Mouse (Mus musculus) gastrocnemius, adult 2 months (tissue): Measurements from ENCODE around the gene Ccl24. TPM values are rescaled to one million over a fixed set of nuclear protein-coding genes. Genes with fewer than 3 reads are reported as not detected.

Experiments
- DNase-seq: peaks from one replicate; pipeline ENCODE4 v3.0.0; 2022
- H3K27ac ChIP-seq: fragments of 200-600 bp; 2 replicates; pipeline ENCODE4 v1.8.1; 2022; ENCODE audit warnings: mild to moderate bottlenecking
- H3K4me3 ChIP-seq: fragments of 200-600 bp; 2 replicates; pipeline ENCODE4 v1.8.1; 2022; ENCODE audit warnings: mild to moderate bottlenecking, moderate library complexity
- CTCF ChIP-seq: fragments of 200-600 bp; IDR thresholded peaks from 2 replicates; pipeline ENCODE4 v1.8.1; 2022; ENCODE audit warnings: antibody characterized with exemption, mild to moderate bottlenecking, moderate library complexity
- intact Hi-C: fragments of 180-260 bp; cut with DNase I; formaldehyde crosslinking; loops from one replicate; pipeline ENCODE4 v1.15.1; 2025
- total RNA-seq, 2 experiments: library from RNA; stranded (reverse); gene quantifications; 2 replicates each; pipeline ENCODE4 v1.2.3; 2021

Gene Ccl24
- total RNA-seq, 2 experiments from 2014 or later: 0.66 to 1.3 TPM

GRCm38 (mm10) chr5:135568698-135569097 is 4.2 kb downstream of the Ccl24 start:
- no peak for DNase-seq
- no peak for TF ChIP-seq CTCF
- intact Hi-C loops: no loop called here
- Histone ChIP-seq H3K27ac (no peak overlapping the region), H3K4me3 (no peak overlapping the region)

- H3K27ac ChIP-seq: no peak overlapping the region
- no peak for TF ChIP-seq CTCF
- intact Hi-C loops: no loop called here
- H3K4me3 ChIP-seq: no peak overlapping the region
- DNase-seq: no peak
These were observed 5.1 kb downstream of the Ccl24 start for GRCm38 (mm10) chr5:135567556-135568265.

- DNase-seq: no peak
- TF ChIP-seq CTCF: no peak
- no peak within 1 kb of the TSS for H3K4me3 ChIP-seq
- H3K27ac ChIP-seq: no peak within 1 kb of the TSS
- intact Hi-C loops: no loop called here
These were observed 9.4 kb downstream of the Ccl24 start, which contains the start of gene Ccl26 for GRCm38 (mm10) chr5:135563469-135563868. TSS of gene Ccl26 (minus strand) at chr5:135563569.

GRCm38 (mm10) chr5:135557671-135558070 is 15.2 kb downstream of the Ccl24 start:
- intact Hi-C loops: no loop called here
- TF ChIP-seq CTCF: no peak
- H3K27ac ChIP-seq: no peak overlapping the region
- H3K4me3 ChIP-seq: no peak overlapping the region
- DNase-seq: no peak

GRCm38 (mm10) chr5:135557051-135557450 is 15.8 kb downstream of the Ccl24 start:
- no peak overlapping the region for H3K27ac ChIP-seq
- intact Hi-C loops: no loop called here
- peak; percentile 54 for DNase-seq
- H3K4me3 ChIP-seq: no peak overlapping the region
- TF ChIP-seq CTCF: no peak

- DNase-seq: no peak
- no peak overlapping the region for H3K4me3 ChIP-seq
- intact Hi-C loops: no loop called here
- TF ChIP-seq CTCF: no peak
- no peak overlapping the region for H3K27ac ChIP-seq
These were observed 16.6 kb downstream of the Ccl24 start for GRCm38 (mm10) chr5:135556259-135556658.

GRCm38 (mm10) chr5:135551591-135551990 is 21.3 kb downstream of the Ccl24 start:
- no peak for DNase-seq
- Histone ChIP-seq H3K27ac (no peak overlapping the region), H3K4me3 (no peak overlapping the region)
- intact Hi-C loops: loop anchor here (2.0 kb wide), 1 partner anchor 61 kb away; no protein-coding TSS in a partner anchor
- TF ChIP-seq CTCF: no peak

GRCm38 (mm10) chr5:135550910-135551309 is 21.9 kb downstream of the Ccl24 start:
- peak; percentile 64 for TF ChIP-seq CTCF
- intact Hi-C loops: loop anchor here (2.0 kb wide), 1 partner anchor 62 kb away; no protein-coding TSS in a partner anchor
- H3K27ac ChIP-seq: no peak overlapping the region
- no peak for DNase-seq
- no peak overlapping the region for H3K4me3 ChIP-seq

- Histone ChIP-seq H3K27ac (no peak overlapping the region), H3K4me3 (no peak overlapping the region)
- no peak for TF ChIP-seq CTCF
- intact Hi-C loops: loop anchor here (5.0 kb wide), 1 partner anchor 151 kb away; no protein-coding TSS in a partner anchor
- no peak for DNase-seq
These were observed 24.9 kb downstream of the Ccl24 start for GRCm38 (mm10) chr5:135547990-135548389.

- peak within 1 kb of the TSS; percentile 92 for H3K27ac ChIP-seq
These were observed 27.7 kb downstream of the Ccl24 start, which contains the start of gene Hip1 for GRCm38 (mm10) chr5:135544865-135545797. TSS of gene Hip1 (minus strand) at chr5:135545120.

GRCm38 (mm10) chr5:135544032-135544558 is 28.8 kb downstream of the Ccl24 start:
- Histone ChIP-seq H3K4me3 (peak overlapping the region; percentile 87), H3K27ac (peak overlapping the region; percentile 92)
- DNase-seq: peak; percentile 43
- intact Hi-C loops: loop anchor here (2.0 kb wide), 1 partner anchor 33 kb away; no protein-coding TSS in a partner anchor
- no peak for TF ChIP-seq CTCF

More at GRCm38 (mm10) chr5:135544865-135545797, 27.7 kb downstream of the Ccl24 start, which contains the start of gene Hip1:
- peak; percentile 72 for TF ChIP-seq CTCF
- H3K4me3 ChIP-seq: peak within 1 kb of the TSS; percentile 87
- peak; percentile 98 for DNase-seq
- intact Hi-C loops: loop anchor here (2.0 to 5.0 kb wide), 2 partner anchors 34 to 148 kb away; no protein-coding TSS in a partner anchor

GRCm38 (mm10) chr5:135537794-135538214 is 35.0 kb downstream of the Ccl24 start:
- H3K27ac ChIP-seq: peak overlapping the region; percentile 48
- DNase-seq: no peak
- intact Hi-C loops: no loop called here
- H3K4me3 ChIP-seq: no peak overlapping the region
- no peak for TF ChIP-seq CTCF
